Mouse (Mus musculus) liver, adult 2 months (tissue): ENCODE results near the gene Pgpep1l. TPM values are rescaled to one million over a fixed set of nuclear protein-coding genes. Genes with fewer than 3 reads are reported as not detected.
A peak's percentile ranks its signal among the peaks of the same experiment; 100 is the strongest.

Experiments
- DNase-seq: peaks from one replicate; pipeline ENCODE4 v3.0.0-alpha.2; 2011; ENCODE audit warnings: low read depth, low spot score; ENCODE audit errors: extremely low read depth
- H3K27ac ChIP-seq: fragments of 200-500 bp; replicated peaks from 2 replicates; pipeline ENCODE4 v1.5.1; 2012; ENCODE audit warnings: low read depth, mild to moderate bottlenecking, control low read depth, inconsistent platforms, low read length; ENCODE audit not compliant: insufficient read depth
- H3K27me3 ChIP-seq: fragments of 200-500 bp; 2 replicates; pipeline ENCODE4 v1.6.1; 2012; ENCODE audit warnings: mild to moderate bottlenecking, moderate library complexity, low read length, inconsistent platforms; ENCODE audit not compliant: control insufficient read depth, insufficient read depth
- H3K36me3 ChIP-seq: fragments of 200-500 bp; 2 replicates; pipeline ENCODE4 v1.6.1; 2012; ENCODE audit warnings: low read length, inconsistent platforms; ENCODE audit not compliant: control insufficient read depth, insufficient read depth
- H3K4me1 ChIP-seq: fragments of 200-500 bp; 2 replicates; pipeline ENCODE4 v1.6.1; 2011; ENCODE audit warnings: low read length; ENCODE audit not compliant: control insufficient read depth, insufficient read depth
- H3K4me3 ChIP-seq: fragments of 200-500 bp; 2 replicates; pipeline ENCODE4 v1.5.1; 2011; ENCODE audit warnings: low read depth, mild to moderate bottlenecking, control low read depth, low read length, moderate library complexity; ENCODE audit not compliant: insufficient read depth
- H3K79me2 ChIP-seq: fragments of 200-500 bp; 2 replicates; pipeline ENCODE4 v1.6.1; 2012; ENCODE audit warnings: inconsistent platforms, mild to moderate bottlenecking, low read length, moderate library complexity; ENCODE audit not compliant: control insufficient read depth, insufficient read depth
- H3K9ac ChIP-seq: fragments of 200-500 bp; 2 replicates; pipeline ENCODE4 v1.6.1; 2012; ENCODE audit warnings: low read depth, mild to moderate bottlenecking, control low read depth, inconsistent platforms, low read length
- CTCF ChIP-seq: fragments of 200-500 bp; IDR thresholded peaks from 2 replicates; pipeline ENCODE4 v1.5.1; 2011; ENCODE audit warnings: low read depth, low read length, control low read depth
- POLR2A ChIP-seq: fragments of 200-500 bp; IDR thresholded peaks from 2 replicates; pipeline ENCODE4 v1.6.1; 2011; ENCODE audit warnings: low read length, control low read depth; ENCODE audit not compliant: insufficient read depth; ENCODE audit errors: extremely low read depth
- WGBS: fragments of 180-500 bp; shearing (Covaris S2); methylation state at CpG from one replicate; pipeline ENCODE4 v1.1.7; 2018; 5-methylcytosine and 5-hydroxymethylcytosine counted together
- polyA plus RNA-seq: library from polyadenylated mRNA; depleted of rRNA; stranded (reverse); fragments of >200 nt; gene quantifications from 2 replicates; pipeline ENCODE4 v1.2.3, GENCODE M21; 2012
- total RNA-seq: library from RNA; depleted of rRNA; stranded (reverse); fragments of >200 nt; gene quantifications from 2 replicates; pipeline ENCODE4 v1.2.3, GENCODE M21; 2014

Gene Pgpep1l
- total and polyA plus RNA-seq, 2 experiments = 0.32 to 1.5 TPM

DNA sequence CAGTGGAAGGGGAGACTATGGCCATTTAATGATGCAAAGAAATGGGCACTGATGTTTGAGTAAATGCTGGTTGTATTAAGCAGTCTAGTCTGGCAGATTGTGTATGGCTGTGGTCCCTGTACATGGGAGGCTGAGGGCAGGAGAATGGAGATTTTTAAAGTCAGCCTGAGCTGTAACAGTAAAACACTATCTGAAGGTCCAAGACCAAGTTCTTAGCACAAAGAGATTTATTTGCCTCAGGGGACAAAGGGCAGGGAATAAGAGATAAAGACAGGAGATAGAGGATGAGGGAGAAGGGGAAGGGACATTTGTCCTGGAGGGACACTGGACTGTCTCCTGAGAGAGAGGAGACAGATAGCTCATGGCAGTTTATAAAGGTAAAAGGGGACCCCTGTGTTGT is 9.5 kb upstream of the Pgpep1l start, which contains the start of gene Fam169b:
Fam169b (plus strand) TSS at position 325 of the 400 bp plus-strand sequence.
- Histone ChIP-seq H3K4me1 (peaks cover 8% of the 10 kb centered on the region; the same call in 1 of the 2 replicates), H3K36me3 (0 out of 2 replicates have a peak, but pooled peaks cover 1% of the 10 kb centered on the region), H3K27ac (peak within 1 kb of the TSS; percentile 95), H3K27me3 (no peaks in the 10 kb centered on the region), H3K4me3 (peak within 1 kb of the TSS; percentile 91), H3K9ac (peak within 1 kb of the TSS; percentile 93), H3K79me2 (peaks cover 10% of the 10 kb centered on the region; the same call in 1 of the 2 replicates)
- TF ChIP-seq POLR2A (no peak), CTCF (no peak)
- peak; percentile 59 for DNase-seq

DNA sequence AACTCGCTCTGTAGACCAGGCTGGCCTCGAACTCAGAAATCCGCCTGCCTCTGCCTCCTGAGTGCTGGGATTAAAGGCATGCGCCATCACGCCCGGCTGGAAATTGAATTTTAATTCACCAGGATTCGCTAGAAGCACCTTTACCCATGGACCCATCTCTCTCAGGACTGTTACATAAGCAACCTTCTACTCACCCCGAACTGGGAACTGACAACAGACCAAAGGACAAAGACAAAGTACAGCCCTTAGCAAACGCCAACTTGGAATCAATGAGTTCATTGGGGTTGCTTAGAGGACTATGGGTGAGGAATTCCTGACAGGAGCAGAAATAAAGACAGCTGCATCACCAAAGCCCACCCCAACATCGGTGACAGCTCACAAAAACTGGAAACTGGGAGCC is 8.6 kb upstream of the Pgpep1l start:
- Histone ChIP-seq H3K4me3 (peak overlapping the region; percentile 20), H3K9ac (peak overlapping the region; percentile 77), H3K27ac (peak overlapping the region; percentile 95), H3K36me3 (0 out of 2 replicates have a peak, but pooled peaks cover 1% of the 10 kb centered on the region), H3K79me2 (peaks cover 5% of the 10 kb centered on the region; the same call in 1 of the 2 replicates), H3K4me1 (peaks cover 4% of the 10 kb centered on the region; the same call in 1 of the 2 replicates), H3K27me3 (no peaks in the 10 kb centered on the region)
- TF ChIP-seq POLR2A (no peak), CTCF (no peak)
- peak; percentile 99 for DNase-seq
- 41% methylated on average over 10 of the region's 10 CpGs for WGBS

DNA sequence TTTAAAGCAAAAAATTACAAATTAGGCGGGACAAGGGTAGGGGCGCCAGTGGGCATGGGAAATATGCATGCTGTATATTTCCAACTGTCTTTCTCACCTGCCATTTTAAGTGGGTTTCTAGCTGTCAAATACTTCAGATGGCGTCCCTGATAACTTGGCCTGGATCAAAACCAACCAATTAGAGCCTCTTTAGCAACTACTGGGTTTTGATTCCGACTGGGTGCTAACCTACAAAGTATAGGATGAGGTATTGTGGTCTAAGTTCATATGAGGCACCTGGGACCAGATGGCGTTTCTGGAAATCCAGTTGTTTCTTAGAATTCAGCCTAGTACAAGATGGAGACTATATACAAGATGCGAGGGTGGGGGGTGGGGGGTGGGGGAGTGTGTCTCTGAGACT is 7.8 kb upstream of the Pgpep1l start:
- WGBS = 94% methylated on average over 6 of the region's 6 CpGs

DNA sequence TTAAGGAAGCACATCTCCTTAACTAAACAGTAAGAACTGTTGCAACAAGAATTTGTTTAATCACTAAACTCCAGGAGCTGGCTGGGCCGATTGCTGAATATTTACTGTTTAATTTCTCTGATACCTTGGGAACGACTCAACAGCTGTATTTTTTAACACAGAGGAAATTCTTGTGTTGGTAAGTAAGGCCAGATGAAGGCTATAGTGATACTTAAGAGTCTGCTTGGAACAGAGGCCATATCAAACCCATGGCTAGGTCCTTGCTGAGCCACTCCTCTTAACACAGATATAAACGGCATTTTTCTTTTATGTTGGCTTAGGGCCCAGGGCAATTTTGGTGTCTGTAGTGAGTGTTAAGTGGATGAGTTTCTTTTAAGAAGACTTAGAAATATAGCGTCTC is 6.5 kb upstream of the Pgpep1l start:
- peaks cover 4% of the 10 kb centered on the region; the same call in 1 of the 2 replicates for H3K4me1 ChIP-seq
- H3K79me2 ChIP-seq = no peaks in the 10 kb centered on the region
- H3K27me3 ChIP-seq = no peaks in the 10 kb centered on the region
- H3K9ac ChIP-seq = peak overlapping the region; percentile 39
- no peak overlapping the region for H3K4me3 ChIP-seq
- peak overlapping the region; percentile 20; the same call in 1 of the 2 replicates for H3K27ac ChIP-seq
- WGBS = 26% methylated on average over 4 of the region's 4 CpGs
- TF ChIP-seq POLR2A (no peak), CTCF (no peak)
- H3K36me3 ChIP-seq = 0 out of 2 replicates have a peak, but pooled peaks cover 1% of the 10 kb centered on the region
- peak; percentile 55 for DNase-seq

More for the DNA sequence above, 7.8 kb upstream of the Pgpep1l start:
- no peak for TF ChIP-seq POLR2A
- no peak for TF ChIP-seq CTCF
- Histone ChIP-seq H3K4me3 (no peak overlapping the region), H3K4me1 (peaks cover 4% of the 10 kb centered on the region; the same call in 1 of the 2 replicates), H3K9ac (no peak overlapping the region), H3K27ac (no peak overlapping the region; the same call in 1 of the 2 replicates), H3K27me3 (no peaks in the 10 kb centered on the region), H3K79me2 (no peaks in the 10 kb centered on the region), H3K36me3 (0 out of 2 replicates have a peak, but pooled peaks cover 1% of the 10 kb centered on the region)
- no peak for DNase-seq

DNA sequence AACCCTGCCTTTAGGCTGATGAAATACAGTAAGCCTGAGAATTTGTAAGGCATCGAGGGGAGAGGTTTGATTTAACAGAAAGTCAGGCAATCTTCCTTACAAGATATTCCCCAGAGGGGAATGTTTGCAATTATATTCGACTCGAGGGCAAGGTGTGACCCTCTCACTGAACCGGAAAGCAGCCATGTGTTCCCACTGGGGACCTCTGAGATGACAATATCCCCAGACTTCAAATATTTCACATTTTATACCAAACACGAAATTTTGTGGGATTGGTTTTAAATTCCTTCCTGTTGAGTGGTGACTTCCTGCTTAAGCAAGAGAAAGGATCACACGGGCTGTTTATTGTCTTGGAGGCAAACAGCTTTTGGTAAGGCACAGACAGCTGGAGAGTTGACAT is 2.7 kb upstream of the Pgpep1l start:
- no peak overlapping the region for H3K9ac ChIP-seq
- H3K4me1 ChIP-seq = peaks cover 2% of the 10 kb centered on the region; the same call in 1 of the 2 replicates
- no peak overlapping the region for H3K27ac ChIP-seq
- no peak overlapping the region for H3K4me3 ChIP-seq
- no peaks in the 10 kb centered on the region for H3K27me3 ChIP-seq
- TF ChIP-seq CTCF = no peak
- no peak for TF ChIP-seq POLR2A
- no peaks in the 10 kb centered on the region for H3K79me2 ChIP-seq
- 0 out of 2 replicates have a peak, but pooled peaks cover 1% of the 10 kb centered on the region for H3K36me3 ChIP-seq
- 57% methylated on average over 6 of the region's 6 CpGs for WGBS
- no peak for DNase-seq

DNA sequence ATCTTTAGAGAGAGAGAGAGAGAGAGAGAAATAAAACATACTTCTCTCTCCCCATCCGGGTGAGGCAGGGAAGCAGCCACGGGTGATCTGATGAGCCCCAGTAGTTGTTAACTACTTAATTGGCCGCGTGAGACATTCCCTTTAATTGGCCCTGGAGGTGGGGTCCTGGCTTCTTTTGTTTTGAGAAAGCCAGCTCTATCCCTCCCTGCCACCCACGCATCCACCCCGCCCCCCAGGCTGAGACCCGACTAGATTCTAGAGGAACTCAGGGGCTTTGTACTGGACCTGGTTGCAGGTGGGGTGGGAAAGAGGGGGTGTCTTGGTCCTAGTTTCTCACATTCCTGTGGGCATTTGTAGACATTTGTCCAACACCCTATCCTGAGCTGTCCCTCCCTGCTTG is 1.4 kb upstream of the Pgpep1l start:
- Histone ChIP-seq H3K27me3 (no peaks in the 10 kb centered on the region), H3K79me2 (no peaks in the 10 kb centered on the region), H3K9ac (no peak overlapping the region), H3K4me1 (no peaks in the 10 kb centered on the region), H3K36me3 (0 out of 2 replicates have a peak, but pooled peaks cover 1% of the 10 kb centered on the region), H3K4me3 (no peak overlapping the region), H3K27ac (no peak overlapping the region)
- no peak for TF ChIP-seq POLR2A
- TF ChIP-seq CTCF = no peak
- DNase-seq = no peak
- WGBS = 62% methylated on average over 7 of the region's 7 CpGs
